Mouse (Mus musculus) gastrocnemius, adult 2 months (tissue): ENCODE measurements around the gene Lin7a. TPM values are rescaled to one million over a fixed set of nuclear protein-coding genes. Genes with fewer than 3 reads are reported as not detected.
A peak's percentile ranks its signal among the peaks of the same experiment; 100 is the strongest.

Experiments used
- DNase-seq: peaks from one replicate; pipeline ENCODE4 v3.0.0; 2022
- H3K27ac ChIP-seq: fragments of 200-600 bp; 2 replicates; pipeline ENCODE4 v1.8.1; 2022; ENCODE audit warnings: mild to moderate bottlenecking
- H3K4me3 ChIP-seq: fragments of 200-600 bp; 2 replicates; pipeline ENCODE4 v1.8.1; 2022; ENCODE audit warnings: mild to moderate bottlenecking, moderate library complexity
- CTCF ChIP-seq: fragments of 200-600 bp; IDR thresholded peaks from 2 replicates; pipeline ENCODE4 v1.8.1; 2022; ENCODE audit warnings: antibody characterized with exemption, mild to moderate bottlenecking, moderate library complexity
- intact Hi-C: fragments of 180-260 bp; cut with DNase I; formaldehyde crosslinking; loops from one replicate; pipeline ENCODE4 v1.15.1; 2025
- long read RNA-seq, 2 experiments: library from polyadenylated mRNA; stranded (forward); transcript quantifications; one replicate each; pipeline ENCODE4 v2.0.0; 2021
- total RNA-seq, 2 experiments: library from RNA; stranded (reverse); gene quantifications; 2 replicates each; pipeline ENCODE4 v1.2.3; 2021

Lin7a gene
- 1 to 10 TPM in 1 of 2 experiments, under 1 TPM in 1; 0.99 to 1.8 TPM for total RNA-seq
- long read RNA-seq, experiment 1, partial matches to known transcripts, result 0 of 1 reads
- long read RNA-seq, experiment 1, other reads (novel, unspliced or antisense), result 0 of 1 reads
- long read RNA-seq, experiment 2, partial matches to known transcripts, result 0 of 2 reads
- long read RNA-seq, experiment 2, other reads (novel, unspliced or antisense), result 0 of 2 reads

DNA sequence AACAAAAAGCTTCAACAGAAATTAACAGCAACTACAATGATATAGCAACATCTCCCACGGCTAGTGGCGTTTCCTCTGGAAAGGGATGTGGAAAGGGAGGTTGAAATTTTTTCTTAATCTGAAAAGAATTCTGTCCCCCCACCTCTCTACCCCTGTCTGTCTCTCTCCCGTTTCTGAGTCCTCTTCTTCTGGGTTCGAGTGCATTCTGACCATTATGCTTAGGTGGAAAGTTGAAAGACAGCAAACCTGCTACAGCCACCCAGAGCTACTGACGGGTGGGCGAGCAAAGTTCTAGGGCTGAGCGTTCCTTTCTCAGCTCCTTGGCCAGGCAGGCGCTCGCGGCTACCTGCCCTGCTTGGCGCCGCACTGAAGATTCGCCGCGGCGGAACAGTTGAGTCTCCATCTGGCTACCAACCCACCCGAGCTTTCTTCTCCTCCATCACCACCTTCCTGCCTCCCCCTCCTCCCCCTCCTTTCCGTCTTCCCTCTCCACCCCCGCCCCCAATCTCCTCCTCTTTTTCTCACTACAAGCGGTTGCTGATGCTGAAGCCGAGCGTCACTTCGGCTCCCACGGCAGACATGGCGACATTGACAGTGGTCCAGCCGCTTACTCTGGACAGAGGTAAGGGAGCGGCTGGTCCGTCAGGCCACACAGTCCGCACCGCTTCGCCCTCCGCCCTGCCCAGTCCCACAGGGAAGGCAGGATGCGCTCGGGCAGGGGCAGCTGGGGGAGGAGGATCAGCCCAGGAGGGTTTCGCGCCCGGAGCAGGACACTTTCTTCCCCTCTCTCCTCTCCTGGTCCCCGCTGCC is at the start of gene Lin7a:
Gene Lin7a, plus strand, starts transcription at position 366 of the 810 bp plus-strand sequence.
- intact Hi-C loops, result no loop called here
- peak within 1 kb of the TSS; percentile 76 for H3K4me3 ChIP-seq
- peak within 1 kb of the TSS; percentile 78 for H3K27ac ChIP-seq
- no peak for DNase-seq
- TF ChIP-seq CTCF, result no peak

DNA sequence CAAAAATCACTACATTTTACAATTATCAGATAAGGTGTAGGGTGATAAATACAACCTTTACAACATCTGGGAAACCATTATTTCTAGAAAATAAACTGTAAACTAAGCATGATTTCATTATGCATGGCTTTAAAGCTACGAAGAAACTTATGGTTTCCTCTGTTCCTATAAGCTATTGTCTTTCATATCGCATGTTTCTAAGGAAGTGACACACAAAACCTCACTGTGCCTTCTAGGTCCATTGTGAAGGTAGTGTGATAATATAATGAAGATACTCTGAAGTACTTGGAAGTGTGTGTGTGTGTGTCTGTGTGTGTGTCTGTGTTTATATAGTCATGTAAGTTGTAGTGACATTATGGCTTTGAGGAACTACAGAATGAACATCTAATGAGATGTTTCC is 49.8 kb upstream of the Lin7a start:
- intact Hi-C loops, result no loop called here
- H3K27ac ChIP-seq, result no peak overlapping the region
- no peak overlapping the region for H3K4me3 ChIP-seq
- no peak for TF ChIP-seq CTCF
- DNase-seq, result no peak

DNA sequence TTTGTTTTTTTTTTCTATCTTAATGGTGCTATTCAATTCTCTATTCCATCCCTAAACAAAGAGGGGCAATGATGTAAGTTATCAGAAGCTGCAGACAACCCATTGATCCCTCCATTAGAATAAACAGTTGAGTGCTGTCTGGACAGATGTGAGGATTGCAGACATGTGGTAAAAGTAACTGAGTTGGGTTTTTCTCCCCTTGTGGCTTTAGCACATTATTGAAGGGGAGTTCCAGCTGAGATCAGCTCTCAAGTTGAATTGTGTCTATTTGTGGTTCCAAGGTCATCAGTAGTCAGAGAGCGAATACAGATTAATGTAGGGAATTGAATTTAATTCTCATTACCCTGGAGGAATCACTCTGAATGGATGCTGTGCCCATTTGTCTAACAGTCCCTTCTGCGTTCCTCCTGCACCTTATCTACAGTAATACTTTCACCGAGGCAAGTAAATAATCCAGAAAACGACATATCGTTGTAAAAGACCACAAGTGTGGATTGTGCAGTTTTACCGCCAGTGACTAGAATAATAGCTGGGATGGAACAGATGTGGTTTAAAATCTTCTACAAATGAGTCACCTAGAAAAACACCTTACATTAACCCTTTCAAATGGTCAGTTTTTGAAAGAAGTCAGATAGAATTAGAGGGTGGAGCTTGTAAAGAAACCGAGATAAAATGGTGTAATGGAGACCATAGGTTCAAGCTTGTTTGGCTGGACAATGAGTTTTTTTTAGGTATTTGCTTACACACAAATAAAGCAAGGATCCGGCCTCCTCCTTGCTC is 48.9 kb upstream of the Lin7a start:
- no peak for DNase-seq
- no peak for TF ChIP-seq CTCF
- no peak overlapping the region for H3K4me3 ChIP-seq
- H3K27ac ChIP-seq, result no peak overlapping the region
- intact Hi-C loops, result no loop called here

DNA sequence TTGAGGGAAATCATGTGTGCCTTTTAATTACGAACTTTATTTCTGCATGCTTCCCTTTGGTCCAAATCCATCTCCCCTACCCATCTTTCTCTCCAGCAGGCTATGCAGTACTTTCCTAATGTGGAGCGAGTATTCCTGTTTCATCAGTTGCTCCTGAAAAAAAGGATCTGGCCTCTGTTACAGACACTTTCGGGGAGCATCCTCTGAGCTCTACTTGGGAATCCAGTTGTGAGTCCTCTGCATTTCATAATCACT is 48.4 kb upstream of the Lin7a start:
- no peak for TF ChIP-seq CTCF
- Histone ChIP-seq H3K27ac (no peak overlapping the region), H3K4me3 (no peak overlapping the region)
- intact Hi-C loops, result no loop called here
- no peak for DNase-seq

DNA sequence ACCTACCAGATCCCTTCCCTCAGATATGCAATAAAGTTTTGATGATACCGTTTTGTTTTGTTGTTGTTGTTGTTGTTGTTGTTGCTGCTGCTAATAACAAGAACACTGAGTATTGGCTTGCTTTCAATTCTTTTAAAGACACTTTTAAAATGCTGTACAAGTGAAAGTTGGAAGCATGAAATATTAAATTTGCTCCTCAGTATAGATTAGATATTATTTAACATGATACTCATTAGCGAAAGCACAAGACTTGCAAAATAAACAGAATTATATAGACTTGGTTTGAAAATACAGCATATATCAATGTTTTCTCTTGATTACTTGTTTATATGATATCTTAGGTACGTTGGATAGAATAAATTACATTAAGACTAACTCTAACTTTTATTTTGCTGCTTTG is 47.7 kb upstream of the Lin7a start:
- no peak overlapping the region for H3K4me3 ChIP-seq
- TF ChIP-seq CTCF, result no peak
- no peak for DNase-seq
- intact Hi-C loops, result no loop called here
- no peak overlapping the region for H3K27ac ChIP-seq

DNA sequence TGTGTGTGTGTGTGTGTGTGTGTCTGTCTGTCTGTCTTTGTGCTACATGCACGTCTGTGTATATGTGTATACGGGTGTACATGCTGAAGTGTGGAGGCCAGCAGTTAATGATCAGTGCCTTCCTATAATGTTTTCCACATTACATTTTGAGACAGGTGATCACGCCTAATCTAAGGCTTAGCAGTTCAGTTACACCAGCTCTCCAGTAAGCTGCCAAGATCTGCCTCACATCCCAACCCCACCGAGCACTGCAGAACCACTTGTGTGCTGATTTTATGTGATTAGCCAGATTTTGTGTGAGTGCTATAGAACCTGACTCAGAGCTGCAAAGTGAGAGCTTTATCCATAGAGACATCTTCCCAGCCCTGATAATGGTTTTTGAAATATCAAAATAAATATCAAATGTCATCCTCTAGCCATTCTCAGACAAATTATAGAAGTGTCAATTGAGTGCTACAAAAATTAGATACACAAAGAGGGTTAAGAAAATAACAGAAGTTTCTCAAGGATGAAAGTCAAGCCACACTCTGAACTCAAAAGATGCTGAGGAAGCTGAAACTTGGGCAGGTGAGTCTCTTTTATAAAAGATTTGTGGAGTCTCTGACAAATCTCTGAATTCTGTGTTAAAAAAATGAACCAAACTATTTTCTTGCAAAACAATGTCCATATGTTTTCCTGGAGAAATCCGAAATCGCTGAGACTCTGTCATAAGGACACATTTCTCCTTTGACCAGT is 46.7 kb upstream of the Lin7a start:
- intact Hi-C loops, result no loop called here
- Histone ChIP-seq H3K4me3 (no peak overlapping the region), H3K27ac (no peak overlapping the region)
- no peak for DNase-seq
- TF ChIP-seq CTCF, result no peak

DNA sequence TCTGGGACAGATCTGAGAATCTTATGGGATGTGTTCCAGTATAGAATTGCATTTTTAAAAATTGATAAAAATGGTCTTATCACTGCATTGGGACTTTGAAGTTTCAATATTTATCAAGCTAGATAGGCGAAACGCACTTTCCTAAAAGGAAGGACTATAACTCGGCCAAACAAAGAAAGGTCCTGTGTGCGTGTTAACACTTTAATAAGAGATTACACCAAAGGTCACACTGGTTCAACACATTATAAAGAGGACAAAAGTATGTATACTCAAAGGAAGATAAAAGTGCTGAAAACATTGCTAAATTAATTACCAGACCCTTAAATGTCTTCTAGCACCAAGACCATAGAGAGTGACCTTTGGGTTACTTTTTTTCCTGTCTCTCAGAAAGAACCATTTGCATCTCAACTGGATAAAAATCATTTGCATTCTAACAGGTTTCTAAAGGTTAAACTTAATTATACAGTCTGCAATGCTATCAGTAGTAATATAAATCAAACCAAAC is 46.1 kb upstream of the Lin7a start:
- H3K4me3 ChIP-seq, result no peak overlapping the region
- intact Hi-C loops, result no loop called here

DNA sequence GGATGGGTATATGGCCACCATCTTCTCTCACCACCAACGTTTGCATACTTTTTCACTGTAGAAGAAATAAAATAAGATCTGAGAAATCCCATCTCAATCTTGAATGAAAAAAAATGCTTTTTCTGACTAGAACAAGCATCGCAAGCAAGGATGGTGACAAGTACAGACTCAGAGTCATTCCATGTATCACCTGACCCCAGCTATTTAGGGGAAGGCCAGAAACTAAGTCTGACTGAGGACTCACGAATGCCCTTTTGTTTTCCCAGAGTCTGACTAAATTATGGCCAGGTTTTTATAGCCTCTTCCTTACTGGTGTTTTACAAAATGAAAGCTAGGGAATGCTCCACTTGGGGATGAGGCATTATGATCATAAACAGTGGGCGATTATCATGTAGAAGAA is 45.6 kb upstream of the Lin7a start:
- no peak overlapping the region for H3K27ac ChIP-seq
- TF ChIP-seq CTCF, result no peak
- intact Hi-C loops, result no loop called here
- no peak for DNase-seq
- no peak overlapping the region for H3K4me3 ChIP-seq

More for the DNA sequence above, 46.1 kb upstream of the Lin7a start:
- no peak overlapping the region for H3K27ac ChIP-seq
- no peak for DNase-seq
- TF ChIP-seq CTCF, result no peak

DNA sequence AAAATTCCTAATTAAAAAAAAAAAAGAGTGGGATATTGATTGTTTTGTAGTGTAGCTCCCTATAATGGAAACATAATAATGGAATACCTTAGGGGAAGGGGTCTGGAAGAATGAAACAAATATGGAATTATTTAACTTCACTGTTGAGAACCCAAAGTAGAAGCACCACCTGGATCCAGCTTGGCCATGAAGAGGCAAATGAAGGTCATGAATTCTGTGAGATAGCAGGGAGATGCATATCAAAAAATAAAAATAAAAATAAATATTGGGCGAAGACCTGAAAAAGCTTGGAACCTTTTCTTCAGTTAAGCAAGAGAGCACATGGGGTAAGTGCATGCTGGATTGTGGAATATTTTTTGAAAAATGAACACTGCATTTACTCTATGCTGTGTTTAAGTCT is 43.6 kb upstream of the Lin7a start:
- no peak for TF ChIP-seq CTCF
- Histone ChIP-seq H3K27ac (no peak overlapping the region), H3K4me3 (no peak overlapping the region)
- intact Hi-C loops, result no loop called here
- DNase-seq, result no peak

DNA sequence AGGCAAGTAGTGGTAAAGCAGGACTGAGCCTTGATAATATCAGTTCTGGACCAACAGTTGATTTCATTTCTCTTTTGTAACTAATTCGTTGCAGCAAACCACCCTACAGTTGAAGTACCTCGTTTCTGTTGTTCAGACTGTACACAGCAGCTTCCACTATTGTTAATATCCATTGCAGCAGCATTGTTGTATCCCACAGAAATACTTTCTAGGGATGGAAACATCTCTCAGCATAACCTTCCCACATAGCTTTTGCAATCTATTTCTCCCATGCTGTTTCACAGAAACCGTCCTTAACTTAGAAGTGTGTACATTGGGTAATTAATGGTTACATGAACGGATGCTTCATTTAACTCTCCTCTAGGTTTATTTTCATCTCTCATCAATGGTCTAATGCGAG is 42.7 kb upstream of the Lin7a start:
- Histone ChIP-seq H3K27ac (no peak overlapping the region), H3K4me3 (no peak overlapping the region)
- no peak for DNase-seq
- no peak for TF ChIP-seq CTCF
- intact Hi-C loops, result no loop called here

DNA sequence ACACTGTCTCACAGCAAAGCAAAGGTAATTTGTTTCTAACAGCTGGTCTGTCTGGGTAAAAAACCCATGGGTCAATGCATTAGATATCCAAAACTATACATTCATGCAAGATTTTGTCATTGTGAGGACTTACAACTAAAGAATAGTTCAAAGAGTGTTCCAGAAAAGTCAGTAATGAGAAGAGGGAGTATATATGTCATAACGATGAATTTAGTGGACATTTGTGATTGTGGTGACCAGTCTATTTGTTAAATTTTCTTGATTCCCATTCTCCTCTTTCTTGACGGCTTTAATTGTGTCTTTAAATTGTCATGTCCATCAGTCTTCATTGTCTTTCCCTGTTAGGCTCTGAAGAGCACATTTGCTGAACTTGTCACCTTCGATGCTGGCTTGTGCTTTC is 42.1 kb upstream of the Lin7a start:
- Histone ChIP-seq H3K4me3 (no peak overlapping the region), H3K27ac (no peak overlapping the region)
- intact Hi-C loops, result no loop called here
- DNase-seq, result no peak
- no peak for TF ChIP-seq CTCF

DNA sequence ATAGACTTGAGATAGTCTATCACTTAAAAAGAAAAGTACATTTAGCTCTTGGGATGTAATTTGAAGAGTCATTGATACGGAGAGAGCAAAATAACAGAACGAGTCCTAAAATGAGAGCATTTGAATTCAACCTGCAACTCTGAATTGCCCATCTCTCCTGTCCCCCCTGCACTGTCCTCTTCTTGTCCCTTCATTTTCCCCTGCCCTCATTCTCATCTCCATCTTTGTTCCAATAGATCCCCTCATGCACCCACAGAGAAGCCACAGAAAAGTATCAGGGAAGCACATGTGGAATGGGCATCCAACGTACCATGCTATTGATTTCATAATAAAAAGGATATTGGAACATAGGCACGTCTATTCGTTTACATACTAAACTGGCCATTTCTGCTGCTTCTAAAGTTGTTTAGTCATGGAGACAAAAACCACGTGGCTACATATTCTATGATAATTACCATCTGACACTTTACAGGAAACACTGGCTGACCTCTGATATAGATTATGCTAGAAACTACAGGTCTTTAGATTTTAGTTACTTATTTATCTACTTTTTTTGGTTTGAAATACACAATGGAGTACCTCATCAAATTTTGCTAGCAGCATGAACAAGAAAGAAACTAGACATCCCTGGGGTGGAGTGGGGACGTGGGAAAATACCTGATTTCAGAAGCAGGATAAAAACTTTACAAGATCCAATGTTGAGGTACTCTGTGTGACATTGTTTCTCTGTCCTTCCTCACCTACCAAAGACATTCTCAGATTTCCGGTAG is 41.2 kb upstream of the Lin7a start:
- intact Hi-C loops, result no loop called here

More for the DNA sequence above, 41.2 kb upstream of the Lin7a start:
- Histone ChIP-seq H3K27ac (no peak overlapping the region), H3K4me3 (no peak overlapping the region)
- no peak for TF ChIP-seq CTCF
- DNase-seq, result no peak
